Mouse (Mus musculus) spleen, embryonic (tissue): ENCODE data around the gene Pnma1.

Source experiments
- CTCF ChIA-PET: fragments of 350-600 bp; sonication (Branson Sonifier 250); formaldehyde crosslinking; loops from one replicate; lab custom pipeline; 2022; lab: Charles Lee

Gene Pnma1

GRCm38 (mm10) chr12:84147954-84148621 lies at the start of gene Pnma1:
TSS of gene Pnma1 (minus strand) at chr12:84148489.
- CTCF ChIA-PET = interaction anchor here (0.5 to 0.7 kb wide), 4 partner anchors 28 to 95 kb away, joined by 3 to 8 read pairs (median 4); no protein-coding TSS in a partner anchor

- CTCF ChIA-PET = interaction anchor here (0.9 kb wide), 1 partner anchor 20 kb away, joined by 8 read pairs; no protein-coding TSS in a partner anchor
Observed at GRCm38 (mm10) chr12:84195195-84195594, 46.9 kb upstream of the Pnma1 start.

GRCm38 (mm10) chr12:84194400-84195109 lies 46.3 kb upstream of the Pnma1 start:
- CTCF ChIA-PET = interaction anchor here (0.6 to 1.4 kb wide), 4 partner anchors 21 to 51 kb away, joined by 3 to 8 read pairs (median 5); no protein-coding TSS in a partner anchor

GRCm38 (mm10) chr12:84193642-84194399 lies 45.5 kb upstream of the Pnma1 start:
- CTCF ChIA-PET = interaction anchor here (0.6 to 1.4 kb wide), 4 partner anchors 21 to 52 kb away, joined by 3 to 8 read pairs (median 5); no protein-coding TSS in a partner anchor

GRCm38 (mm10) chr12:84192741-84193641 lies 44.7 kb upstream of the Pnma1 start:
- CTCF ChIA-PET = interaction anchor here (0.5 to 1.6 kb wide), 4 partner anchors 15 to 30 kb away, joined by 3 to 7 read pairs (median 4); no protein-coding TSS in a partner anchor

- CTCF ChIA-PET = interaction anchor here (1.1 to 1.6 kb wide), 2 partner anchors 9 to 16 kb away, joined by 5 to 9 read pairs; no protein-coding TSS in a partner anchor
Observed at GRCm38 (mm10) chr12:84192280-84192679, 44.0 kb upstream of the Pnma1 start.

GRCm38 (mm10) chr12:84191770-84192169 lies 43.5 kb upstream of the Pnma1 start:
- CTCF ChIA-PET = interaction anchor here (0.6 to 1.6 kb wide), 6 partner anchors 9 to 931 kb away, joined by 4 to 9 read pairs (median 7); no protein-coding TSS in a partner anchor

GRCm38 (mm10) chr12:84191190-84191589 lies 42.9 kb upstream of the Pnma1 start:
- CTCF ChIA-PET = interaction anchor here (0.6 to 5.8 kb wide), 6 partner anchors 14 to 932 kb away, joined by 4 to 40 read pairs (median 7); no protein-coding TSS in a partner anchor

- CTCF ChIA-PET = interaction anchor here (0.6 to 5.8 kb wide), 5 partner anchors 13 to 60 kb away, joined by 3 to 40 read pairs (median 5); no protein-coding TSS in a partner anchor
Observed at GRCm38 (mm10) chr12:84190151-84190820, 42.0 kb upstream of the Pnma1 start.

- CTCF ChIA-PET = interaction anchor here (0.5 to 5.8 kb wide), 6 partner anchors 12 to 59 kb away, joined by 3 to 40 read pairs (median 4); no protein-coding TSS in a partner anchor
Observed at GRCm38 (mm10) chr12:84188881-84189444, 40.7 kb upstream of the Pnma1 start.

- CTCF ChIA-PET = interaction anchor here (0.5 to 5.8 kb wide), 3 partner anchors 11 to 60 kb away, joined by 3 to 40 read pairs (median 9); no protein-coding TSS in a partner anchor
Observed at GRCm38 (mm10) chr12:84187752-84188601, 39.7 kb upstream of the Pnma1 start.

GRCm38 (mm10) chr12:84186950-84187349 lies 38.7 kb upstream of the Pnma1 start:
- CTCF ChIA-PET = interaction anchor here (1.1 to 5.8 kb wide), 2 partner anchors 10 to 51 kb away, joined by 3 to 40 read pairs; no protein-coding TSS in a partner anchor

- CTCF ChIA-PET = interaction anchor here (1.1 to 5.8 kb wide), 2 partner anchors 10 to 51 kb away, joined by 3 to 40 read pairs; no protein-coding TSS in a partner anchor
Observed at GRCm38 (mm10) chr12:84186536-84186935, 38.2 kb upstream of the Pnma1 start.

- CTCF ChIA-PET = interaction anchor here (5.8 kb wide), 1 partner anchor 9 kb away, joined by 40 read pairs; no protein-coding TSS in a partner anchor
Observed at GRCm38 (mm10) chr12:84185547-84185946, 37.3 kb upstream of the Pnma1 start.

- CTCF ChIA-PET = interaction anchor here (0.6 kb wide), 1 partner anchor 11 kb away, joined by 8 read pairs; no protein-coding TSS in a partner anchor
Observed at GRCm38 (mm10) chr12:84184979-84185378, 36.7 kb upstream of the Pnma1 start.

GRCm38 (mm10) chr12:84181999-84182398 lies 33.7 kb upstream of the Pnma1 start:
- CTCF ChIA-PET = no interaction called here

- CTCF ChIA-PET = no interaction called here
Observed at GRCm38 (mm10) chr12:84180701-84181435, 32.6 kb upstream of the Pnma1 start.
